Mouse (Mus musculus): ENCODE measurements around the gene Zswim8.

Zswim8 gene

DNA sequence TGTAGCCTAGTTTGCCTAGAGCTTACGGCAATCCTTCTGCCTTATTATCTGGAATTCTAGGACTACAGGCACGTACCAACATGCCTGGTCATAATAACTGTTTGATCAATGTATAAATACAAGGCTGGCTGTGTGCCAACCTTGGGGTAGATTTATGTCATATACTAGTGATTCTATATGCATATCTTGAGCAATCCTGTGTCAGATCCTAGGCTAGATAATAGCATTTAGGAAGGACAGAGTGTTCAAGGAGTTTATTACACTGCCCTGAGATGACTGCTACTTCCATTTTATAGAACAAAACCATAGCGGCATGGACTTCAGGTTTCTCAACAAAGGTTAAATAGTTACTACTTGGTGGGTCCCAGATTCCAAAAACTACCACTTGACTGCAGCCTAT lies 64.6 kb downstream of the Zswim8 start:
- DNase-seq (ENCODE audit: low read depth, low spot score) = no peak

DNA sequence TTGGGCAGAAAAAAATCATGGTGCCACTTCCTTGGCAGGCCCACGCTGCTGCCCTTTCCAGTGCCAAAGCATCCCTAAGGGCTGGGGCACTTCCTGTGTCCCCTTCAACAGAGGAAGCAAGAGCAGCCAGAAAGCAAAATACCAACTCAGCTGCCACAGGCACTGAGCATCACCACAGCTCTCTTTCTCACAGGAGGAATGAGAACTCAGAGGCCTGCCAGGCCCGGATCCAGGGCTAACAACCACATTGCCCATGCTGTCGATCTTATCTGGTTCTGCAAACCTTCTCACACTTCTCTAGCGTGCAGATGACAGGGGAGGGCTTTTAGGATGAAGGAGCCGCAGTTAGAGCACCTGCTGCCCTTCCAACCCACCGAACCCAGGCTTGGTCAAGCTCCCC lies 65.5 kb downstream of the Zswim8 start:
- no peak for DNase-seq (ENCODE audit: low read depth, low spot score)

Measured in 3T3-L1 (cell line).